Mouse (Mus musculus) hematopoietic stem cell, adult 5-6 weeks (primary cell): ENCODE measurements around the gene Hsdl2. TPM values are rescaled to one million over a fixed set of nuclear protein-coding genes. Genes with fewer than 3 reads are reported as not detected.

Experiments used
- ATAC-seq, 2 experiments: fragments of 125-278 bp in 1 of 2; replicated peaks in 1 of 2; 2 replicates each; pipeline ENCODE4 v1.8.0; 2016 to 2017; ENCODE audit warnings: inconsistent platforms in 2 of 2, mild to moderate bottlenecking in 2 of 2, moderate number of reproducible peaks in 2 of 2, low read depth in 1 of 2, moderate TSS enrichment in 1 of 2; ENCODE audit not compliant: low FRiP score in 2 of 2, poor library complexity in 2 of 2, severe bottlenecking in 2 of 2, insufficient read depth in 1 of 2, low TSS enrichment in 1 of 2
- total RNA-seq: library from RNA; stranded (forward); fragments of 172-1452, 232-1000 nt; gene quantifications from 2 replicates; pipeline ENCODE4 v1.2.3, GENCODE M21; 2017

Gene Hsdl2
- total RNA-seq, result 30.5 and 33.6 TPM in 2 replicates

- peak; percentile 89 to 95 for ATAC-seq
Observed at GRCm38 (mm10) chr4:59581314-59582185, at the start of gene Hsdl2. Hsdl2 (plus strand) TSS chr4:59581563.

GRCm38 (mm10) chr4:59533268-59533667, 48.1 kb upstream of the Hsdl2 start:
- ATAC-seq, result peak in 1 of 2 experiments; percentile 34; a peak in 1 of 4 replicates

GRCm38 (mm10) chr4:59535624-59536023, 45.7 kb upstream of the Hsdl2 start:
- ATAC-seq, result no peak

- no peak for ATAC-seq
Observed at GRCm38 (mm10) chr4:59536281-59536680, 45.1 kb upstream of the Hsdl2 start.

GRCm38 (mm10) chr4:59543006-59543405, 38.4 kb upstream of the Hsdl2 start:
- ATAC-seq, result no peak

GRCm38 (mm10) chr4:59544654-59545053, 36.7 kb upstream of the Hsdl2 start:
- no peak for ATAC-seq

GRCm38 (mm10) chr4:59546285-59547071, 34.9 kb upstream of the Hsdl2 start:
- ATAC-seq, result no peak

- ATAC-seq, result peak in 1 of 2 experiments; percentile 32; a peak in 1 of 4 replicates
Observed at GRCm38 (mm10) chr4:59547136-59547889, 34.0 kb upstream of the Hsdl2 start.

GRCm38 (mm10) chr4:59548011-59548559, 33.3 kb upstream of the Hsdl2 start:
- no peak for ATAC-seq

- ATAC-seq, result peak; percentile 28 to 49; a peak in 3 of 4 replicates
Observed at GRCm38 (mm10) chr4:59548560-59549174, 32.7 kb upstream of the Hsdl2 start.

- ATAC-seq, result peak; percentile 48 to 56
Observed at GRCm38 (mm10) chr4:59549175-59549976, 32.0 kb upstream of the Hsdl2 start, which contains the start of gene Ptbp3. Ptbp3 (minus strand) TSS chr4:59549364.

- no peak for ATAC-seq
Observed at GRCm38 (mm10) chr4:59549977-59550560, 31.3 kb upstream of the Hsdl2 start.

- no peak for ATAC-seq
Observed at GRCm38 (mm10) chr4:59551901-59552300, 29.5 kb upstream of the Hsdl2 start.

GRCm38 (mm10) chr4:59552835-59553234, 28.5 kb upstream of the Hsdl2 start:
- ATAC-seq, result no peak

- no peak for ATAC-seq
Observed at GRCm38 (mm10) chr4:59553576-59553975, 27.8 kb upstream of the Hsdl2 start.

GRCm38 (mm10) chr4:59555177-59555576, 26.2 kb upstream of the Hsdl2 start:
- ATAC-seq, result no peak
